Mouse (Mus musculus) CH12.LX (cell line): Measurements from ENCODE around the gene Lipm. TPM values are rescaled to one million over a fixed set of nuclear protein-coding genes. Genes with fewer than 3 reads are reported as not detected.
A peak's percentile ranks its signal among the peaks of the same experiment; 100 is the strongest.

Source experiments
- DNase-seq: peaks from one replicate; pipeline ENCODE4 v3.0.0-alpha.2; 2013; ENCODE audit errors: extremely low read depth
- H3K27ac ChIP-seq: 2 replicates; pipeline ENCODE4 v1.5.1; 2012; ENCODE audit warnings: low read depth, mild to moderate bottlenecking, control low read depth, moderate library complexity; ENCODE audit not compliant: insufficient read depth
- H3K27me3 ChIP-seq: replicated peaks from 2 replicates; pipeline ENCODE3; 2012; ENCODE audit warnings: inconsistent platforms
- H3K36me3 ChIP-seq, 2 experiments: replicated peaks in 1 of 2; 2 replicates each; pipeline versions ENCODE3 to v1.6.1; 2012; ENCODE audit warnings: inconsistent platforms in 1 of 2, low read length in 1 of 2, mild to moderate bottlenecking in 1 of 2, mixed read lengths in 1 of 2, moderate library complexity in 1 of 2; ENCODE audit not compliant: control insufficient read depth in 1 of 2, insufficient read depth in 1 of 2
- H3K4me1 ChIP-seq, 2 experiments: 2 replicates each; pipeline ENCODE4 v1.6.1; 2012; ENCODE audit warnings: inconsistent platforms in 1 of 2, moderate library complexity in 1 of 2; ENCODE audit not compliant: insufficient read depth in 2 of 2, control insufficient read depth in 1 of 2
- H3K4me2 ChIP-seq: 2 replicates; pipeline ENCODE4 v1.6.1; 2012; ENCODE audit warnings: low read depth, mild to moderate bottlenecking, control low read depth; ENCODE audit not compliant: poor library complexity, insufficient read depth, severe bottlenecking
- H3K4me3 ChIP-seq, 3 experiments: fragments of 150-350 bp in 1 of 3; sonication (generic) in 1 of 3; replicated peaks in 1 of 3; 2 replicates each; pipeline versions ENCODE3 to v1.5.1; 2011 to 2012; ENCODE audit warnings: low read depth in 2 of 3, low read length in 2 of 3, mild to moderate bottlenecking in 2 of 3, moderate library complexity in 2 of 3, control low read depth in 1 of 3, improper control_type of control experiment in 1 of 3, inconsistent platforms in 1 of 3, mixed read lengths in 1 of 3; ENCODE audit not compliant: poor library complexity in 1 of 3
- H3K79me2 ChIP-seq: replicated peaks from 2 replicates; pipeline ENCODE4 v1.6.1; 2012; ENCODE audit warnings: mild to moderate bottlenecking, moderate library complexity; ENCODE audit not compliant: control insufficient read depth, poor library complexity, insufficient read depth, severe bottlenecking; ENCODE audit errors: extremely low read depth
- H3K9ac ChIP-seq: 2 replicates; pipeline ENCODE4 v1.6.1; 2012; ENCODE audit warnings: low read depth, mild to moderate bottlenecking, control low read depth, moderate library complexity; ENCODE audit not compliant: insufficient read depth
- H3K9me3 ChIP-seq: replicated peaks from 2 replicates; pipeline ENCODE3; 2012; ENCODE audit warnings: low read length, inconsistent platforms, mixed read lengths
- BHLHE40 ChIP-seq: IDR thresholded peaks from 2 replicates; pipeline ENCODE4 v1.6.1; 2011; ENCODE audit warnings: mild to moderate bottlenecking, low read depth, low read length, improper control_type of control experiment
- CHD1 ChIP-seq: IDR thresholded peaks from 2 replicates; pipeline ENCODE4 v1.6.1; 2012; ENCODE audit warnings: low read depth, low read length, improper control_type of control experiment, inconsistent platforms
- CHD2 ChIP-seq: IDR thresholded peaks from 2 replicates; pipeline ENCODE4 v1.6.1; 2011; ENCODE audit warnings: low read length, improper control_type of control experiment
- CTCF ChIP-seq, 2 experiments: IDR thresholded peaks in 1 of 2; conservative IDR thresholded peaks in 1 of 2; 2 replicates each; pipeline ENCODE4 v1.5.1; 2011 to 2012; ENCODE audit warnings: low read depth in 2 of 2, low read length in 2 of 2, improper control_type of control experiment in 1 of 2, inconsistent platforms in 1 of 2, mild to moderate bottlenecking in 1 of 2, moderate library complexity in 1 of 2
- ELF1 ChIP-seq: IDR thresholded peaks from 2 replicates; pipeline ENCODE4 v1.6.1; 2014; ENCODE audit warnings: low read depth, mild to moderate bottlenecking, inconsistent platforms, low read length, improper control_type of control experiment
- ETS1 ChIP-seq: conservative IDR thresholded peaks from 2 replicates; pipeline ENCODE4 v1.6.1; 2012; ENCODE audit warnings: low read depth, mild to moderate bottlenecking, inconsistent platforms, low read length, improper control_type of control experiment, moderate library complexity
- GABPA ChIP-seq: IDR thresholded peaks from 2 replicates; pipeline ENCODE4 v1.6.1; 2012; ENCODE audit warnings: low read depth, low read length, improper control_type of control experiment, inconsistent platforms; ENCODE audit not compliant: insufficient replicate concordance
- JUND ChIP-seq: conservative IDR thresholded peaks from 2 replicates; pipeline ENCODE4 v1.6.1; 2011; ENCODE audit warnings: low read depth, low read length, improper control_type of control experiment
- MAFK ChIP-seq: IDR thresholded peaks from 2 replicates; pipeline ENCODE4 v1.6.1; 2011; ENCODE audit warnings: low read length, improper control_type of control experiment; ENCODE audit not compliant: insufficient replicate concordance
- MAX ChIP-seq: IDR thresholded peaks from 2 replicates; pipeline ENCODE4 v1.6.1; 2011; ENCODE audit warnings: low read length, improper control_type of control experiment
- MAZ ChIP-seq: IDR thresholded peaks from 2 replicates; pipeline ENCODE4 v1.6.1; 2012; ENCODE audit warnings: low read depth, mild to moderate bottlenecking, inconsistent platforms, low read length, improper control_type of control experiment, moderate library complexity
- MYC ChIP-seq: IDR thresholded peaks from 2 replicates; pipeline ENCODE4 v1.6.1; 2011; ENCODE audit warnings: low read depth, mild to moderate bottlenecking, improper control_type of control experiment, low read length
- NELFE ChIP-seq: IDR thresholded peaks from 2 replicates; pipeline ENCODE4 v1.6.1; 2011; ENCODE audit warnings: low read depth, low read length, improper control_type of control experiment
- POLR2A ChIP-seq: IDR thresholded peaks from 2 replicates; pipeline ENCODE4 v1.6.1; 2011; ENCODE audit warnings: low read depth, mild to moderate bottlenecking, improper control_type of control experiment, low read length
- RAD21 ChIP-seq: IDR thresholded peaks from 2 replicates; pipeline ENCODE4 v1.6.1; 2011; ENCODE audit warnings: low read depth, mild to moderate bottlenecking, low read length, improper control_type of control experiment, moderate library complexity
- SMC3 ChIP-seq: IDR thresholded peaks from 2 replicates; pipeline ENCODE4 v1.6.1; 2011; ENCODE audit warnings: low read depth, low read length, improper control_type of control experiment
- USF1 ChIP-seq: IDR thresholded peaks from 2 replicates; pipeline ENCODE4 v1.6.1; 2014; ENCODE audit warnings: low read depth, mild to moderate bottlenecking, inconsistent platforms, low read length, improper control_type of control experiment
- USF2 ChIP-seq: conservative IDR thresholded peaks from 2 replicates; pipeline ENCODE4 v1.6.1; 2011; ENCODE audit warnings: low read depth, low read length, improper control_type of control experiment
- ZMIZ1 ChIP-seq: IDR thresholded peaks from 2 replicates; pipeline ENCODE4 v1.6.1; 2012; ENCODE audit warnings: low read depth, mild to moderate bottlenecking, inconsistent platforms, low read length, improper control_type of control experiment
- ZNF384 ChIP-seq: IDR thresholded peaks from 2 replicates; pipeline ENCODE4 v1.6.1; 2012; ENCODE audit warnings: low read depth, low read length, improper control_type of control experiment, inconsistent platforms
- dilution Hi-C: fragments of 300-500 bp; cut with MboI; formaldehyde crosslinking; loops from 2 replicates; pipeline ENCODE4 v1.14.3; 2020; ENCODE audit warnings: low sequenced_read_pairs; ENCODE audit not compliant: extremely low pct_unique_long_range_greater_than_20kb, extremely low pct_ligation_motif_present
- in situ Hi-C: fragments of 300-500 bp; cut with MboI; formaldehyde crosslinking; loops from 3 replicates; pipeline ENCODE4 v1.14.3; 2019; ENCODE audit warnings: low sequenced_read_pairs, low pct_ligation_motif_present, low pct_unique_long_range_greater_than_20kb, mixed read lengths
- polyA plus RNA-seq: library from polyadenylated mRNA; unstranded; fragments of >175 nt; gene quantifications from 2 replicates; pipeline ENCODE4 v1.2.1, GENCODE M21; 2012; ENCODE audit warnings: low read depth; ENCODE audit not compliant: insufficient read length
- total RNA-seq, 2 experiments: library from RNA; depleted of rRNA; stranded (reverse); fragments of 300-350 nt in 1 of 2; fragments of >200 nt in 1 of 2; gene quantifications; 2 replicates each; pipeline ENCODE4 v1.2.3; 2012 to 2014

The Lipm gene
- total and polyA plus RNA-seq, 3 experiments: not detected

- Histone ChIP-seq H3K36me3 (no peaks in the 10 kb centered on the region), H3K27me3 (no peaks in the 10 kb centered on the region), H3K4me3 (no peak overlapping the region), H3K4me2 (no peak overlapping the region), H3K4me1 (peaks cover 0 to 24% of the 10 kb centered on the region in 2 experiments; a peak in 2 of 4 replicates), H3K79me2 (no peaks in the 10 kb centered on the region), H3K9me3 (no peaks in the 10 kb centered on the region), H3K9ac (no peak overlapping the region), H3K27ac (no peak overlapping the region)
- dilution Hi-C loops: no loop called here
- no peak for DNase-seq
- in situ Hi-C loops: loop anchor here (10.0 kb wide), 1 partner anchor 56 kb away; no protein-coding TSS in a partner anchor
- TF ChIP-seq MYC: no peak
- no peak for TF ChIP-seq SMC3
- TF ChIP-seq CHD1: no peak
- no peak for TF ChIP-seq USF2
- TF ChIP-seq CTCF (conservative IDR thresholded peaks at IDR 0.05 in 1 of 2, IDR thresholded peaks at IDR 0.05 in 1 of 2; ENCODE audit: low read depth in 2 of 2, low read length in 2 of 2): no peak; a peak in 1 of 4 replicates
- TF ChIP-seq JUND: no peak
- TF ChIP-seq CHD2: no peak
- TF ChIP-seq ETS1: no peak
- no peak for TF ChIP-seq NELFE
- no peak for TF ChIP-seq POLR2A
Observed at GRCm38 (mm10) chr19:34169121-34169520, 68.4 kb downstream of the Lipm start.

GRCm38 (mm10) chr19:34171167-34171566, 70.4 kb downstream of the Lipm start:
- in situ Hi-C loops (no loop called here), dilution Hi-C loops (no loop called here)
- Histone ChIP-seq H3K4me2 (0 out of 2 replicates have a peak overlapping the region, but pooled peaks have one; percentile 31), H3K9me3 (no peaks in the 10 kb centered on the region), H3K4me3 (no peak overlapping the region), H3K27ac (no peak overlapping the region), H3K79me2 (no peaks in the 10 kb centered on the region), H3K9ac (no peak overlapping the region), H3K4me1 (peaks cover 0 to 20% of the 10 kb centered on the region in 2 experiments; a peak in 2 of 4 replicates), H3K27me3 (no peaks in the 10 kb centered on the region), H3K36me3 (no peaks in the 10 kb centered on the region)
- TF ChIP-seq MAFK (no peak), ZMIZ1 (no peak), MAZ (no peak), MAX (no peak), RAD21 (no peak), USF1 (no peak), BHLHE40 (no peak), JUND (no peak), GABPA (no peak), ZNF384 (no peak), ELF1 (no peak)
- no peak for DNase-seq

Other genes with a start within 250 kb of the Lipm start
- not detected in 2 replicates for gene Lipf, start 139.7 kb upstream of the Lipm start, total RNA-seq (2012; rRNA removed)
- gene Lipf, start 139.7 kb upstream of the Lipm start, total RNA-seq (2014; rRNA removed): not detected in 2 replicates
- not detected in 2 replicates for gene Lipf, start 139.7 kb upstream of the Lipm start, polyA plus RNA-seq
- gene Lipk, start 92.6 kb upstream of the Lipm start, total RNA-seq (2012; rRNA removed): not detected in 2 replicates
- not detected in 2 replicates for gene Lipk, start 92.6 kb upstream of the Lipm start, total RNA-seq (2014; rRNA removed)
- gene Lipk, start 92.6 kb upstream of the Lipm start, polyA plus RNA-seq: not detected in 2 replicates
- gene Lipn, start 33.6 kb upstream of the Lipm start, total RNA-seq (2012; rRNA removed): not detected in 2 replicates
- not detected in 2 replicates for gene Lipn, start 33.6 kb upstream of the Lipm start, total RNA-seq (2014; rRNA removed)
- not detected in 2 replicates for gene Lipn, start 33.6 kb upstream of the Lipm start, polyA plus RNA-seq
- gene Ankrd22, start 65.1 kb downstream of the Lipm start, total RNA-seq (2012; rRNA removed): not detected in 2 replicates
- gene Ankrd22, start 65.1 kb downstream of the Lipm start, total RNA-seq (2014; rRNA removed): not detected in 2 replicates
- gene Ankrd22, start 65.1 kb downstream of the Lipm start, polyA plus RNA-seq: not detected in 2 replicates
- gene Stambpl1, start 91.3 kb downstream of the Lipm start, total RNA-seq (2012; rRNA removed): 24.8 and 29.7 TPM in 2 replicates
- 48.2 and 54.9 TPM in 2 replicates for gene Stambpl1, start 91.3 kb downstream of the Lipm start, total RNA-seq (2014; rRNA removed)
- 37.9 and 40.6 TPM in 2 replicates for gene Stambpl1, start 91.3 kb downstream of the Lipm start, polyA plus RNA-seq
- not detected in 2 replicates for gene Acta2, start 154.7 kb downstream of the Lipm start, total RNA-seq (2012; rRNA removed)
- gene Acta2, start 154.7 kb downstream of the Lipm start, total RNA-seq (2014; rRNA removed): 0.13 TPM in 1 of 2 replicates, not detected in the other
- 0.31 and 0.52 TPM in 2 replicates for gene Acta2, start 154.7 kb downstream of the Lipm start, polyA plus RNA-seq
- 22.4 and 38.3 TPM in 2 replicates for gene Fas, start 189.7 kb downstream of the Lipm start, total RNA-seq (2012; rRNA removed)
- 54.1 and 60.8 TPM in 2 replicates for gene Fas, start 189.7 kb downstream of the Lipm start, total RNA-seq (2014; rRNA removed)
- gene Fas, start 189.7 kb downstream of the Lipm start, polyA plus RNA-seq: 20.8 and 24.3 TPM in 2 replicates